Mouse (Mus musculus) G1E-ER4 (cell line): Measurements from ENCODE around the gene Mdfi. TPM values are rescaled to one million over a fixed set of nuclear protein-coding genes. Genes with fewer than 3 reads are reported as not detected.

Experiments used
- GATA1 ChIP-seq: IDR thresholded peaks from one replicate; pipeline ENCODE4 v1.8.0; 2012; ENCODE audit warnings: low read length, inconsistent platforms
- polyA plus RNA-seq: library from polyadenylated mRNA; stranded (reverse); fragments of >175 nt; gene quantifications from 2 replicates; pipeline ENCODE4 v1.2.3, GENCODE M21; 2012

The Mdfi gene
- polyA plus RNA-seq, 1 experiment = not detected

DNA sequence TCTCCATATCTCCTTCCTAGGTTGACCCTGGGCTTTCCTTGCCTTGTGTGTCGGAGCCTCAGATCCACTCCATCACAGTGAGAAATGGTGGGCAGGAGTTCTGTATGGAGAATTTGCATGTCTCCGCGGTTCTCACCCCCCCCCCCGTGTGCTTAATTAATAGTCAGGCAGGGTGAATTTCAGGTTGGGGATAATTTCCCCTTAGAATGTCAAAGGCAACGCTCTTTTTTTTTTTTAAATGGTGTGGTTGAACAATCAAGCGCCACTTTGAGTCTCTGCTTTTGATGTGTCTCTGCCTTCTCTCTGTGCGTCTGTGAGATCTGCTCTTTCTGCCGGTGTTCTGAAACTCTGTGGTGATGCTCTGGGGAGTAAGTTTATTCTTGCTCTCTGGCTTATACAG is 20.4 kb upstream of the Mdfi start:
- no peak for TF ChIP-seq GATA1

DNA sequence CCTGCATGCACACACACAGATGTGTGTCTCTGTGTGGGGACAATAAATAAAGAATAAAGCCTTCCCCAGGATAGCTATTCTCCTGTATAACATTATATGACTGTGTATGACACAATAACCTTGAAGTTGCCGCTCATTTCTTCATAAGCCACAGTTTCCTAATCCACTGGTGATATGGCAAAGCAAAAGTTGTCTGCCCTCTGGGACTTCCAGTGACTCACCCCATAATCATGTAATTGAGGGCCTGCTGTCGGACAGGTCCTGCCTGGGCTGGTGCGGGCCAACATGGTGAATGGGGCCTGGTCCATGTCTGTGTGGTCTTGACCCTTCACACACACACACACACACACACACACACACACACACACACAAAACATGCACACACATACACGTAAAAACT is 19.3 kb upstream of the Mdfi start:
- TF ChIP-seq GATA1 = no peak

DNA sequence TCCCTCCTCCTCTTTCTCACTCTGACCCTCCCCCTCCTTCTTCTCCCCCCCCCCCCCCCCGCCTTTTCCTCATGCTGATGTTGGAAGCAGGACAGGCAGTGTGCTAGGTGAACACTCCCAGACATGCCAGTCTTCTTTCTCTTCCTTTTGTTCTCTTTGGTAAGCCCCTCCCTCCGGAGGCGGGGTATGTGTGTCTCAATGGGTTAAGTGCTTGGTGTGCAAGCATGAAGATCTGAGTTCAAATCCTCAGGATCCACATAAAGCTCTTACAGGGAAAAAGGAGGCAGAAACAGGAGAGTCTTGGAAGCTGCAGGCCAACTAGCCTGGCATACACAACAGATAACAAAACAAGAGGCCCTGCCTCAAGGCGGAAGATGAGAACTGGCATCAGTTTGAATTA is 18.8 kb upstream of the Mdfi start:
- TF ChIP-seq GATA1 = no peak

DNA sequence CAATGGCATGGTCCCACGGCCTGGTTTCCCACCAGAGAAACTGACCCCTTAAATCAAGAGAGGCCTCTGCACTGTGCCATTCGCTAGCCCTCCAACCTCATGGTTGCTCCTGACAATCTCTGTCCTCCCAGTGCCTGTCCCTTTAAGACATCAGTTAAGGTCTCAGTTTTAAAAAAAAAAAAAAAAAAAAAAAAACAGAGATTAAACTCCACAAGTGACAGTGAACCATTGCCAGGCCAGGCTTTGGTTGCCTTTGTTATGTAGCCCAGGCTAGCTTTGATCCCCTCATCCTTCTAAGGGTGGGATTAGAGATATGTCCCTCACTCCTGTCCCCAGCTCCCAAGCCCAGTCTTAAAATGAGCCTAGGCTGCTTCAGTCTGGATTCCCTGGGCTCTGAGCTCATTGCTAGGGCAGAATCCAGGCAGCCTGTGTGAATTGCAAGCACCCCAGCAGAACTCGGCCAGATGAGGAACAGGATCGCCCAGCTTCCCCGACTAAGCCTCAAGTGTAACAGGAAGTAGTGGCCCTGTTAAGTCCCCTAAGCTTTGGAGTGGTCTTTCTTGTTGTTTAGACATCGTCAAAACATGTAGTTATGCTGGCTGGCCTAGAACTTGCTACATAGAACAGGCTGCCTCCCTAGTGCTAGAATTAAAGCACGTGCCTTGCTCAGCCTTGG is 16.3 kb upstream of the Mdfi start:
- TF ChIP-seq GATA1 = no peak

DNA sequence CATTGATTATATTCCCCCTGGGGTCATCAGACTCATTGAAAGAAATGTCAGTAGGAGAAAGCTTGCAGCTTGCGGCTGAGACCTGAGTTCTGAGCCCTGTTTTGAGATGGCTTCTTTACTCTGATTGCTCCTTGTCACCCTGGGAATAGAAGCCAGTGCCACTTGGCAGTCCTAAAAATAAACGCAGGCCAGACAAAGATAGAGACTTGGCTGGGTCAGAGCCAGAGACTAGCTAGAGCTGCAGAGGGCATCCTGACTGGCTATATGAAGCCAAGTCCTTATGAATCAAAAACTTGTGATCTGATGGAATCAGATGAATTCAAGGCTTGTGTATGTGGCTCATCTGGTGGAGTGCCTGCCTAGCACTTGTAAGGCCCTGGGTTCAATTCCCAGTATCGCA is 15.5 kb upstream of the Mdfi start:
- TF ChIP-seq GATA1 = no peak

DNA sequence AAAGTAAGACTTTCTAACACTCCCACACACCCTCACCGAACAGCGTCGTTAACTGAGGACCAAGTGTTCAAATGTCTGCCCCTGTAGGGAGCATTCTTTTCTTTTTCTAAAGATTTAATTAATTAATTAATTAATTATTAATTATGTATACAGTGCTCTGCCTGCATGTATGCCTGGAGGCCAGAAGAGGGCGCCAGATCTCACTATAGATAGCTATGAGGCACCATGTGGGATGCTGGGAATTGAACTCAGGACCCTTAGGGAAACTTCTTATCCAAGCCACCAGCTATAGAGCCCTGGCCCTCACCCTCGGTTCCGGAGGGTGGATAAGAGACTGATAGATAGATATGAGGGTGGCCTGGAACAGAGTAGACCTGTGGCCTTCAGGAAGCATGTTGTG is 13.5 kb upstream of the Mdfi start:
- TF ChIP-seq GATA1 = no peak

DNA sequence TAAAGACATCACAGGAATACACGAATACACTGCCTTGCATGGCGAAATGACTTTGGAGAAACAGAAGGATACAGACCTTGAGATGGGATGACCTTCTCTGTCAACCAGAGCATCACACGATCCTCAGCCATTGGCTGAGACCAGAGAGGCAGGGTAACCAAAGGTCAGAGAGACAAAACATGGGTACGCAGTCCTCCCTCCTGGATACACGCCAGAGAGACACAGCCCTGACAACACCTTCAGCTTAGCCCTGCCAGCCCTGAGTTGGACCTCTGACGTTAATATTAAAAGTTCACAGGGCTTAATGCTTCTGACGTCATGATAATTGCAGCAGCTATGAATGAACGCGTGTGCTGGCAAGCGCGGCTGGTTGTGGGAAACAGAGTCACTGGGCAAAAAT is 11.1 kb upstream of the Mdfi start:
- TF ChIP-seq GATA1 = no peak

DNA sequence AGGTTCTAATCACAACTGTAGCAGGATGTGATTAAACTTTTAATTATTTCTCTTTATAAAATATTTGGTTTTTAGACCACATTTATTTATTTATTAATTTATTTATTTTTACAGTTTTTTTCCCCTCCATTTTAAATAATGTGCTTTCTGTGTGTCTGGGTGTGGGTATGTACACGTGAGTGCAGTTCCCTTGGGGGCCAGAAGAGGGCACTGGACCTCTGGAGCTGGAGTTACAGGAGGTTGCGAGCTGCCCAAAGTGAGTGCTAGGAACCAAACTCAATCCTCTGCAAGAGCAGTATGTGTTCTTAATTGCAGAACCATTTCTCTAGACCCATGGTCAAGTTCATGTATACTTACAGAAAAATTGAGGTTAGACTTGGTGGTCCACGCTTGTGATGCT is 9.0 kb upstream of the Mdfi start:
- no peak for TF ChIP-seq GATA1

DNA sequence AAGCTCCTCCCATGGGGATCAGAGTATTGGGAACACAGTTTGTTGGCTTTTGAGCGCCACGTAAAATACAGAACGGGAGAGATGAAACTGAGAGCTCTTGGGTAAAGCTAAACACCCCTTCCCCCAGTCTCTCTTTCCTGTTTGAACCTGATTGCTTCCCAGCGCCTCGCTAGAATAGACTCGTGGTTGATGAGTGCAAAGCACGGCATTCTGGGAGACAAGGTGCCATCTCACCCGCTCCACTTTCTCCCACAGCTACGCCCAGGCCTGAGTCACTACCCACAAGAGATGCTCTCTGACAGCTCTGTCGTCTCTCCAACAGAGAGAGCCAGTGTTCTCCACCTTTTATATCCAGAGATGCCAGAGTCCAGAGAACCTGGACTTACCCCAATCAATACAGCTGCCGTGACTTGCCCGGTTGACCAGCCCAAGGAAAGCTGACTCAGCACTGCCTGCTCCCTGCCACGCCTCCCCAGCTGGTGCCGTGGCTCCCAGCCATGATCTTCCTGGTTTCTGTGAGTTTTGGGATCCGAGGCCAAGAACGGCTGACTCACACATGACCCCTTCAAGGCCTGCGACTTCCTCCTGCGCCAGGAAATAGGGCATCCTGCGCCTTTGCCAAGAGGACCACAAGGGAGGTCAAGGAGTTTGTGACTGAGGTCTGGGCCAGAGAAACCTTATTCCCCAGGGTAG is 7.6 kb upstream of the Mdfi start:
- no peak for TF ChIP-seq GATA1

DNA sequence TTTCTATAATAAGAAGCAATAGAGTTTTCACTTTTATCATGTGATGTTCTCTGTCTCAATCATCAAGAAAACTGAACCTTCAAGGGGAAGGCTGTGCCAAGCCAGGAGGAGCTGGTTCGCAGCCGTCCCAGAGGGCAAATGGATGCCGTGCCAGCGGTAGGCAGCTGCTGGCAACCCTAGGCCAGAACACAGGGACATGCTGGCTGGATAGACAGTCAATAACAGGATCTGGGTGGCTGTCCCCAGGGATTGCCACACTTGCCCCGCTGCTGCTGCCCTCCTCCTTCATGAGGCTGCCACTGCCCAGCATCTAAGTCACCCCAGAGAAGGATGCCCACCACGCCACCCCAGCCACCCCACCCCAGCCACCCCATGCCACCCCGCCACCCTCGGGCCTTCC is 7.0 kb upstream of the Mdfi start:
- TF ChIP-seq GATA1 = no peak

DNA sequence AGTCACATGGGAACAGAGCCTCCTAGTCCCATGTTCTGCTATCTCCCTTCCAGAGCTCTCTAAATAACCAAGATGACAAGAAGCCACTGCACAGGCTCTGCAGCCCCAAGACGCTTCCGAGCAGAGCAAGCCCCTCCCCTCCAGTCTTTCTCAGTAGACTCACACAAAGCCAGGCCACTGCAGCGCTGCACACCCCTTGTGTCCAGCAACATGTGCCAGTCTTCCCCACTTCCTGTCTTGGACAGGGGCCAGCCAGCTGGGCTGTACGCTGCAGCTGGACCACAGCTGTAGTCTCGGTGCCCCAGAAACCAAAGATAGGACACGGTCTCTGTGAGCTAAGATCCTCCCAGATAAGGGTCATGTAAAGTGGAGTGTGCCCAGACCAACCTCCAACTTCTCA is 3.3 kb upstream of the Mdfi start:
- TF ChIP-seq GATA1 = no peak

DNA sequence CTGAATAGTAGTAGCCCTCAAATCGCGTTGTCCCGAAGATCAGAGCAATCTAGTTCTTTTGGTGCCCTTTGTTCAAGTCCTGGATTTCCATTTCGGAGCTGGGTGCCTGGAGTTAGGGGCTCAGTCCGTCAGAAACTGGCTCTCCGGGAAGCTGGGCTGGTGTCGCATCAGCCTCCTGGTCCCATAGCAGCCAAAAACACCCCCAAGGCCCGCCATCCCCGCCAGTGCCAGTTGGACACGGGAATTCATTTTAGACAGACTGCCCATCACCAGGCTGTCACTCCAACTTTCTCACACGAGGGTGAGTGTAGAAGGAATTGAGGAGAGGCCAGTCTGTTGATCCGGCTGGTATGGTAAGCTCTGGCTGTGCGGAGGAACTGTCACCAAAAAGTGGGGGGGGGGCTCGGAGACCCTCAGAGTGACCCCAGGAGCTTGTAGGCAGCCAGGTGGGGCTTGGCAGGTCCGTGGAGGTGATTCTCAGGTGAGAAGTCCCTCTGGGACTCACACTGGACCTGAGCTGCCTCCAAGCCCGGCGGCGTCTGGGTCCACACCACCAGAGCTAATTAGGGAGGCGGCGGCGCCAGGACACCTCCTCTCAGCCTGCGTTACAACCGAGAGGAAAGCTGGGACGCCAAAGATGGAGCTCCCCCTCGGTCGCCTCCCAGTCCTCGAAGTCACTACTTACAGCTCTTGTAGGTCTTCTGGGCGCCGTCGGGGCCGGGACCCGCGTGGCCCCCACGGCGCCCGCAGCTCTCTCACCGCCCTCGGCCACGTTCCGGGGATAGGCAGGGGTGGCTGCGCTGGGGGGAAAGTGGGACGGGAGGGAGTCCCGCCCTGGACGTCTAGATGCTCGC is 636 bp downstream of the Mdfi start:
- TF ChIP-seq GATA1 = no peak

DNA sequence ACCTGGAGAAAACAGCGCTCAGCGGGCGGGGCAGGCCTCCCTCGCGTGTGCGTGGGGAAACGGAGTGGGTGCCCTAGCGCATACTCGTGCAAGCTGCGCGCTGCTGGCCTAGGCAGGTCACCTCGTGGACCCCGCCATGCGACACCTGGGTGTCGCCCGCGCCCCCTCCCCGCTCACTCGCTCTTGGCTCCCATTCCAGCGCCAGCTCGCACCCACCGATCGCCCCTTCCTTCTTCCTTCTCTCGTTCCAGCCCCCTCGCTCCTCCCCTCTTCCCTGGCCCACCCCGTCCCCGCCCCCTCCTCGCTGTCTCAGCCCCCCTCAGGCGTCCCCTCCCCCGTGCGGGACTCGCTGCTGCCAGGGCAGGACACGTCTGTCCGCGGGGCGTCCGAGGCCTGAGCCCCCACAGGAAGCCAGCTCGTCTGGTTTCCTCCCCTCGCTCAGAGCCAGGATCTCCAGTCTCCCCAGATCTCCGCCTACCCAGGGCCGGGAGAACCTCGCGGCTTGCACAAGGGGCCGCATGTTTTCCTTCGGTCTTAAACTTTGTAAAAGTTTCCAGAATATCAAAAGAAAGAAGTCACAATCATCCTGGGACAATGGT is 1.4 kb downstream of the Mdfi start:
- TF ChIP-seq GATA1 = no peak

DNA sequence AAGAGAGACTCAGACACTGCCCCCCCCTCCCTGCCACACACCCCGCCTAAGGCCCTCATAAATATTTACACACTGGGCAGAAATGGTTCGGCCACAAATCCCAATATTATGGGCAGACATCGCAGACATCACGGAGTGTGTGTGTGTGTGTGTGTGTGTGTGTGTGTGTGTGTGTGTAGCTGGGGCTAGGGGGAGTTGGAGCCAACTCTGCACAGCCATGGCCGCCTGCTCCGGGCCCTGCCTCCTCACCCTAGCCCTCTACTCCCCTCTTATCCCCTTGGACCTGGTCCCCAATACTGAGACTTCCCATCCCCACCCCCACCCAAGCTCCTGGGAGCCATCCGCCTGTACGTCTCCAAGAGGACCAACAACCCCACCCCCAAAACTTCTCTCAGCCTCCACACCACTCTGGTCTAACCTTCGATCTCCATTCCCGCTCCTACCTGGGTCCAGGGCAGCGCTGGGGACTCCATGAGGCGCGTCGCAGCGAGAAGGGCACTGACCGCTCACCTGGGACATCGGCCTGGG is 1.9 kb downstream of the Mdfi start:
- TF ChIP-seq GATA1 = no peak

DNA sequence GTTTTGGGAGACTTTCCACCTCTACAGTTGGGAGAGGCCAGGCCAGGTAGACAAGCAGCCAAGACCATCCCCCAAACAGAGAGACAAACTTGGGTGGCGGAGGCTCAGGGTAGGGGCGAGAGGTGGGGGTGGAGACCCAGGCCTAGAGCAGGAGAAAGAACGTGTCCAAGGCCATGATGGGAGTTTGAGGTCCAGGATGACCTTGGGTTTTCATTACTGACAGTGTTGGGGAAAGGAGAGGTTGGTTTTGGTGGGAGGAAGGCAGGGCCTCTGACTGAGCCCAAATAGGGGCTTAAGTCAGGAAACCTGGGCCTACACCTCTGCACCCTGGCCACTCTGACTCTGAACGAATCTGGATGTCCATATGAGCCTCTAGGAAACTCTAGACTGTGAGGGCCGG is 2.7 kb downstream of the Mdfi start:
- TF ChIP-seq GATA1 = no peak

DNA sequence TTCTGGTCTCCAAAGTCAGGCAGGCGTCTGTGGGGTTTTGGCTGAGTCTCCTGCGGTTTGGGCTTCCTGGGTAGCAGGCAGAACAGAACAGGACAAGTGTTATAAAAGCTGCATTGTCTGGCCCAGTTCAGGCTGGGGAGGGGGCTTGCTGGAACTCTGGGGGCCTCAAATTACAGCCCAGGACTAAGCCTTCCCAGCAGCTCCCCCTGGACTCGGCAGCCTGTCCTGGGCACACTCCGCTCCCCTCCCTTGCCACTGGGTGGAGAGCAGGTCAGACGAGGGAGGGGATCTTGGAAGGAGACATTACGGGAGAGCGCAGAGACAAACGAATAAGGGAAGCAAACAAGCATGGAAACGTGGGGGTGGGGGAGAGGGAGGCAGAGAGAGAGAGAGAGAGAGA is 3.3 kb downstream of the Mdfi start:
- TF ChIP-seq GATA1 = no peak

DNA sequence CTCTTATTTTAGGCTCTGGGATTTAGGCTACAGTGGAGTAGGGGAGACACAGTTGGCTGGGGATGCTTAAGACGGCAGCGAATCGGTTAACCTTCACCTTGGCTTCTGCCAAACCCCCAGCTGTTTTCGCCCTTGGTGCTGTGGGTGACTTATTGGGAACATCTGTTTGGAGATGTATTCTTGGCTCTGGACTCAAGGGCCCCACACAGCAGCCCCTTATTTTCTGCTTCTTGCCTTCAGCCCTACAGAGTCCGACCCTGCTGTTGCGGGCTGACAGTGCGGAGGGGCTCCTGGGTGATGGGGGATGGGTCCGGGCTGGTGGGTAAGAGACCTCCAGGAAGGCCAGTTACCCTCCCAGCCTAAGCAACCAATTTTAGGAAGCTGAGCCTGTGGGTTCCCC is 13.2 kb downstream of the Mdfi start:
- no peak for TF ChIP-seq GATA1
